Mouse (Mus musculus): ENCODE measurements at regions not wholly inside any gene's neighbourhood (a gene's known extent, or its start where the extent isn't known, plus 50 kb on each side); places are given as distances from the start of the nearest gene placed in this dataset.
"Not testable (repeated sequence)": the region's sequence is repeated elsewhere in the genome, so short reads cannot be mapped to it uniquely, and the experiment has no call there.

DNA sequence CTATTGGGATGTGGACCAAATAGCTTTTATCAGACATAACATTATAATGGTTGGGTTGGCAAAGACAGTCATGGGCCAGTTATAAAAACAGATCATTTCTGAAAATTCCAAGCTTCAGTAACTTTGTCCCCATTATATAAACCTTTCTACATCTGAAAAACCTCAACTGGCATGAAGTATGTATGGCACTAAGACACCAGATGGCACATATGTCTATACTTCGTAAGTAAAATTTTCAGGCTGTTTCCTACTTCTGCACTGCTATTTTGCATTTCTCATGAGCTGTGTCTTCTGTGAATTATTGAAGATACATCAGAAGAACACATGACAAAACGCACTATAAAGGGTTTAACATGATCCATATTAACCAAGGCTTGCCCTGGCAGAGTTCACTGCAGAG, 428.1 kb downstream of the Pom121l12 start:
- 93% methylated on average over 2 of the region's 2 CpGs for WGBS
- H3K27ac ChIP-seq (replicated peaks; ENCODE audit: low read depth, low read length) = no peak overlapping the region
- ATAC-seq (ENCODE audit: insufficient number of reproducible peaks, low FRiP score, low TSS enrichment, low read depth) = no peak

DNA sequence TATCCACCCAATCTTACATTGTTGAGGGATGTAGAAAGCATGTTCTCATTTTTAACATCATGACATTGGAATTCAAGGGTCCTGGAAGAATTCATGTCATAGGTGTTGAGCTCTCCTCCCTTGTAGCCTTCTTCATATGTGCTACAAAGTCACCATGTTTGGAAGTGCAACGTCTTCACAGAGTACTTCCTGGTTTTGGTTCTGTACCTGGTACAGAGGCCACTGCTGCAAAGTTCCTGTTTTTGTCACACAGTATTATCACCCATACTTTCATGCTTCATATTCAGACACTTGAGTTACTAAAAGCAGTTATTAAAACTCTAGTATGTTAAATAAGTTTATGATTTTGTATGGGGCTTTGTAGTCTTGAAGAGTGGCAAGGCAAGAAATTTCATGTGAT, 443.1 kb downstream of the Pom121l12 start:
- 76% methylated on average over 1 of the region's 1 CpGs for WGBS
- no peaks in the 10 kb centered on the region for H3K9me3 ChIP-seq (ENCODE audit: control insufficient read depth, low read length)
- H3K4me2 ChIP-seq (ENCODE audit: low read depth, severe bottlenecking) = no peak overlapping the region
- H3K36me3 ChIP-seq (ENCODE audit: control insufficient read depth, insufficient read depth, low read length) = no peaks in the 10 kb centered on the region
- H3K4me3 ChIP-seq (ENCODE audit: low read depth, low read length) = no peak overlapping the region
- H3K27me3 ChIP-seq (ENCODE audit: control insufficient read depth, insufficient read depth, low read length) = no peaks in the 10 kb centered on the region
- H3K27ac ChIP-seq (replicated peaks; ENCODE audit: low read depth, low read length) = no peak overlapping the region
- DNase-seq (ENCODE audit: low spot score) (no peak), ATAC-seq (ENCODE audit: insufficient number of reproducible peaks, low FRiP score, low TSS enrichment, low read depth) (no peak)
- H3K4me1 ChIP-seq (ENCODE audit: control insufficient read depth, insufficient read depth, low read length) = no peaks in the 10 kb centered on the region
- no peak overlapping the region for H3K9ac ChIP-seq (ENCODE audit: low read length)

More for the DNA sequence above, 428.1 kb downstream of the Pom121l12 start:
- no peak overlapping the region for H3K4me3 ChIP-seq (ENCODE audit: low read depth, low read length)
- H3K4me2 ChIP-seq (ENCODE audit: low read depth, severe bottlenecking) = no peak overlapping the region
- H3K27me3 ChIP-seq (ENCODE audit: control insufficient read depth, insufficient read depth, low read length) = no peaks in the 10 kb centered on the region
- no peaks in the 10 kb centered on the region for H3K4me1 ChIP-seq (ENCODE audit: control insufficient read depth, insufficient read depth, low read length)
- no peak for DNase-seq (ENCODE audit: low spot score)
- H3K9me3 ChIP-seq (ENCODE audit: control insufficient read depth, low read length) = no peaks in the 10 kb centered on the region
- H3K9ac ChIP-seq (ENCODE audit: low read length) = no peak overlapping the region
- no peaks in the 10 kb centered on the region for H3K36me3 ChIP-seq (ENCODE audit: control insufficient read depth, insufficient read depth, low read length)

DNA sequence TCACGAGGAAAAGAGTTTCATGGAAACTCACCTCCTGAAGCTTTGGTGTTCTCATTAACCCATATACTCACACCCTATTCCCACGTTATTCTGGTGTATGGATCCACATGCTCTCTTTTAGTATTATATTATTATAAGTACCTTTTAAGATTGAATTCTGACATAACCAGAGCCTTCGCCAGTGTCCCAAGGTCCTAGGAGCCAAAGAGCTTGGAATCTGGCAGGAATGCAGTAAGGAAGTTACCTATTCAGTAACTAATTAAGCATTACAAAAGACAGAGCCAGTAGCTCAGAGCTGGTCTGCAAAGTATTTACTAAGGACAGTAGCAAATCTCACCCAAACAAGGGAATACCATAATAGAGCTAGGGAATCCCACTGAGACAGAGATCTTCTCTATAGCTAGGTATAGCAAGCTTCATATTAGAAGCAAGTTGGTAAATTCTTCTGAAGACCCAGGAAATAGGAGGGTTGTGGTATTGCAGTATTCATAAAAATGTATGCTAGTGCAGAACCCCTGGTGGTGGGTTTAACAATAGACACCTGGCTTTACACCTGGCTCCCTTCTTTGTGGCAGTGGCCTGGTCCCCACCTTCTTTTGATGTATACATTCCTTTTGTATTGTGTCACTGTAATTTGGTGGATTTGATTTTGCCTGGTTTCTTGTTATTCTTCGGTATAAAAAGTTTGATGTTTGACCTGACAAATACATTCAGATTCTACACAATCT, 490.0 kb downstream of the Pom121l12 start:
- not testable (repeated sequence) for H3K27ac ChIP-seq (replicated peaks; ENCODE audit: low read depth, low read length); H3K4me1 ChIP-seq (ENCODE audit: control insufficient read depth, insufficient read depth, low read length); H3K36me3 ChIP-seq (ENCODE audit: control insufficient read depth, insufficient read depth, low read length); H3K4me3 ChIP-seq (ENCODE audit: low read depth, low read length); H3K9me3 ChIP-seq (ENCODE audit: control insufficient read depth, low read length); H3K9ac ChIP-seq (ENCODE audit: low read length); DNase-seq (ENCODE audit: low spot score); H3K27me3 ChIP-seq (ENCODE audit: control insufficient read depth, insufficient read depth, low read length); ATAC-seq (ENCODE audit: insufficient number of reproducible peaks, low FRiP score, low TSS enrichment, low read depth); H3K4me2 ChIP-seq (ENCODE audit: low read depth, severe bottlenecking)
- 86% methylated on average over 4 of the region's 4 CpGs for WGBS

DNA sequence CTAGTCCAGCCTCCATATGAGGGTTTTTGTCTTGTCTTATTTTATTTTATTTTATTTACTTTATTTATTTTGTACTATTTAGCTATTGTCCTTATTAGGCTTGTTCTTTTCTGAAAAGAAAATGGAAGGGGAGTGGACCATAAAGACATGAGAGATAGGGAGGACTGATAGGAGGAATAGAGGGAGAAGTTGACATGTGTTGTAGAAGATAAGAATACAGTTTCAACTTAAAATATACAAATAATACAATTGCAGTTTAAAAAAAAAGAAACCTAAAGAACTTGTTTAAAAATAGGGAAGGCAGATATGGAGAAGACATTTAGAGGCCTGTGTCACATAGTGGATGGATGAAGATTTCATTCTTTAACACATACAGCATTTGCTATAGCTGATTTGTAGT, 497.8 kb downstream of the Pom121l12 start:
- no peak overlapping the region for H3K27ac ChIP-seq (replicated peaks; ENCODE audit: low read depth, low read length)
- no peak overlapping the region for H3K9ac ChIP-seq (ENCODE audit: low read length)
- H3K4me1 ChIP-seq (ENCODE audit: control insufficient read depth, insufficient read depth, low read length) = no peaks in the 10 kb centered on the region
- no peaks in the 10 kb centered on the region for H3K27me3 ChIP-seq (ENCODE audit: control insufficient read depth, insufficient read depth, low read length)
- no peaks in the 10 kb centered on the region for H3K9me3 ChIP-seq (ENCODE audit: control insufficient read depth, low read length)
- DNase-seq (ENCODE audit: low spot score) = no peak
- no peak overlapping the region for H3K4me3 ChIP-seq (ENCODE audit: low read depth, low read length)
- H3K4me2 ChIP-seq (ENCODE audit: low read depth, severe bottlenecking) = no peak overlapping the region
- no peak for ATAC-seq (ENCODE audit: insufficient number of reproducible peaks, low FRiP score, low TSS enrichment, low read depth)
- no peaks in the 10 kb centered on the region for H3K36me3 ChIP-seq (ENCODE audit: control insufficient read depth, insufficient read depth, low read length)

DNA sequence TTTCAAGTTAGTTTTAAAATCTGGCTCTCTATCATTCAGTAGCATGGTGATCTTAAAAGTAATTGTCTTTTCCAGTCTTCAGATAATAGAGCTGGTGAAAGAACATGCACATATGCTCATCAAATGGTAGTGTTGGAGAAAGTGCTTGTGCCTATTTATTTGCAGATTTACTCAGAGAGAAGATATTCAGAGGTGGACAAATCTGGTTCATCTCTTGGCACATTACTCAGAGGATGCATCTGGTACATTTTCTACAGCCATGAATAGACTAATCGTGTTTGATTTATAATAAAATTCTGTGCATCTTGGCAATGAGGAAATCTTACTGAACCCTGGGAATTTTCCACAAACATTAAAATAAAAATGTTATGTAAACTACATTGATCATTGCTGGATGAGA, 509.0 kb downstream of the Pom121l12 start:
- ATAC-seq (ENCODE audit: insufficient number of reproducible peaks, low FRiP score, low TSS enrichment, low read depth) = no peak
- Histone ChIP-seq H3K36me3 (ENCODE audit: control insufficient read depth, insufficient read depth, low read length) (no peaks in the 10 kb centered on the region), H3K9me3 (ENCODE audit: control insufficient read depth, low read length) (no peaks in the 10 kb centered on the region), H3K4me2 (ENCODE audit: low read depth, severe bottlenecking) (no peak overlapping the region), H3K27ac (replicated peaks; ENCODE audit: low read depth, low read length) (no peak overlapping the region), H3K4me1 (ENCODE audit: control insufficient read depth, insufficient read depth, low read length) (no peaks in the 10 kb centered on the region), H3K9ac (ENCODE audit: low read length) (no peak overlapping the region), H3K27me3 (ENCODE audit: control insufficient read depth, insufficient read depth, low read length) (no peaks in the 10 kb centered on the region), H3K4me3 (ENCODE audit: low read depth, low read length) (no peak overlapping the region)
- WGBS = 86% methylated on average over 1 of the region's 1 CpGs
- DNase-seq (ENCODE audit: low spot score) = no peak

DNA sequence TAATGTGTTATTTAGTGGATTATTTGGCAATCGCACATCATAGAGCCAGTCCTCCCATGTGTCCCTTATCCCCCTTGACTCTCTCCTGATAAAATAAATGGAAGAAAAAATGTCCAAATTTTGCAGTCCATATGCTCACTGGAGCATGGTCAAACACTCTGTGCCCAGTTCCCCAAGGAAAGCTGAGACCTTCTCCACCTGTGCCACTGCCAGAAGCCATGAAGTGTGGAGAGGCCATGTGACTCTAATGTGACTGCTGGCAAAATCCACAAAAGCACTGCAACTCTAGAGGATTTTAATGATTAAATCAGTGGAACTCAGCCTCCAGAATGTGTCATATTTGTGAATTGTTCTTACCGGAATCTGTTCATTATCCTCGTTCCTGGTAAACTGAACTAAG, 514.5 kb downstream of the Pom121l12 start:
- no peak for ATAC-seq (ENCODE audit: insufficient number of reproducible peaks, low FRiP score, low TSS enrichment, low read depth)
- H3K4me3 ChIP-seq (ENCODE audit: low read depth, low read length) = no peak overlapping the region
- H3K27me3 ChIP-seq (ENCODE audit: control insufficient read depth, insufficient read depth, low read length) = no peaks in the 10 kb centered on the region
- H3K4me1 ChIP-seq (ENCODE audit: control insufficient read depth, insufficient read depth, low read length) = no peaks in the 10 kb centered on the region
- H3K27ac ChIP-seq (replicated peaks; ENCODE audit: low read depth, low read length) = no peak overlapping the region
- H3K4me2 ChIP-seq (ENCODE audit: low read depth, severe bottlenecking) = no peak overlapping the region
- no peaks in the 10 kb centered on the region for H3K9me3 ChIP-seq (ENCODE audit: control insufficient read depth, low read length)
- H3K9ac ChIP-seq (ENCODE audit: low read length) = no peak overlapping the region
- H3K36me3 ChIP-seq (ENCODE audit: control insufficient read depth, insufficient read depth, low read length) = no peaks in the 10 kb centered on the region
- peak; percentile 21 for DNase-seq (ENCODE audit: low spot score)
- WGBS = 90% methylated on average over 3 of the region's 3 CpGs

DNA sequence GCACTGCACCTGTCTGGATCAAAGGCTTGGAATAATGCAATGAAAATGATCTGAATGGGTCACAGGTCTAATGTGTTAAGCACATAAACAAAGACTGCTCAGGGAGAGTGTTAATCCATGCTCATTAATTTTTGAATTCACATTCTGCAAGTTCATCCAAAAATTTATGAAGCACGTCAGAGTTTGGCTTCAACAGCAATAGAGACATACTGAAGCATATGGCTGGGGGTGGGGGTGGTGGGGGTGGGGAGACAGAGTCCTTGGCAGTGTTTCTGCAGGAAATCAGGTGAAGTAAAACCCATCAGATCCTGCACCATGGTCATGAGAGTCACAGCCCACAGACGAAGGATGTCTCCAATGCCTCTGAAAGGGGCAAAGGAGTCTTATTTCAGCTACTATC, 526.7 kb downstream of the Pom121l12 start:
- WGBS = 70% methylated on average over 2 of the region's 2 CpGs
- Histone ChIP-seq H3K4me1 (ENCODE audit: control insufficient read depth, insufficient read depth, low read length) (no peaks in the 10 kb centered on the region), H3K27ac (replicated peaks; ENCODE audit: low read depth, low read length) (no peak overlapping the region), H3K9me3 (ENCODE audit: control insufficient read depth, low read length) (no peaks in the 10 kb centered on the region), H3K9ac (ENCODE audit: low read length) (no peak overlapping the region), H3K27me3 (ENCODE audit: control insufficient read depth, insufficient read depth, low read length) (no peaks in the 10 kb centered on the region), H3K4me2 (ENCODE audit: low read depth, severe bottlenecking) (no peak overlapping the region), H3K36me3 (ENCODE audit: control insufficient read depth, insufficient read depth, low read length) (no peaks in the 10 kb centered on the region), H3K4me3 (ENCODE audit: low read depth, low read length) (no peak overlapping the region)
- DNase-seq (ENCODE audit: low spot score) (no peak), ATAC-seq (ENCODE audit: insufficient number of reproducible peaks, low FRiP score, low TSS enrichment, low read depth) (no peak)
